Mouse (Mus musculus): Measurements from ENCODE around the gene Apln. TPM values are rescaled to one million over a fixed set of nuclear protein-coding genes. Genes with fewer than 3 reads are reported as not detected.

Gene Apln
- total and polyA plus RNA-seq, 3 experiments = 0.08 TPM; not detected in 2

- Histone ChIP-seq H3K27ac (ENCODE audit: control insufficient read depth, low read depth, low read length) (no peak overlapping the region), H3K4me3 (ENCODE audit: control insufficient read depth in 1 of 2, insufficient read depth in 1 of 2, low read depth in 2 of 2, low read length in 2 of 2) (no peak overlapping the region), H3K9ac (ENCODE audit: control insufficient read depth, low read depth, low read length, poor library complexity, severe bottlenecking) (no peak overlapping the region), H3K79me2 (ENCODE audit: control insufficient read depth, insufficient read depth, low read length, poor library complexity) (no peaks in the 10 kb centered on the region), H3K27me3 (ENCODE audit: control insufficient read depth in 1 of 2, insufficient read depth in 2 of 2, low read length in 2 of 2) (peaks cover 0 to under 1% of the 10 kb centered on the region in 2 experiments; a peak in 1 of 4 replicates), H3K36me3 (ENCODE audit: control insufficient read depth in 1 of 2, insufficient read depth in 2 of 2, low read length in 2 of 2) (peaks cover 0 to 2% of the 10 kb centered on the region in 2 experiments; a peak in 1 of 4 replicates), H3K9me3 (replicated peaks; ENCODE audit: insufficient read depth, low read length) (no peaks in the 10 kb centered on the region), H3K4me1 (ENCODE audit: control insufficient read depth in 1 of 2, insufficient read depth in 2 of 2, low read length in 2 of 2) (peaks cover 2 to 5% of the 10 kb centered on the region in 2 experiments; a peak in 1 of 4 replicates)
- no peak for DNase-seq (ENCODE audit: low read depth, low spot score)
- no peak for TF ChIP-seq TAL1 (IDR thresholded peaks at IDR 0.05; ENCODE audit: low read length)
- no peak for TF ChIP-seq HCFC1 (IDR thresholded peaks at IDR 0.05; ENCODE audit: low read depth, low read length)
- TF ChIP-seq NELFE (IDR thresholded peaks at IDR 0.05; ENCODE audit: low read depth, low read length) = no peak
- TF ChIP-seq TCF12 (IDR thresholded peaks at IDR 0.05; ENCODE audit: low read depth, low read length) = no peak
- TF ChIP-seq MYC (IDR thresholded peaks at IDR 0.05; ENCODE audit: low read depth, low read length) = no peak
- TF ChIP-seq POLR2AphosphoS5 (IDR thresholded peaks at IDR 0.05; ENCODE audit: borderline replicate concordance, low read depth, low read length) = no peak
- TF ChIP-seq ZNF384 (IDR thresholded peaks at IDR 0.05; ENCODE audit: low read depth, low read length) = no peak
- TF ChIP-seq BHLHE40 (IDR thresholded peaks at IDR 0.05; ENCODE audit: borderline replicate concordance, low read depth, low read length) = no peak
- TF ChIP-seq ZMIZ1 (IDR thresholded peaks at IDR 0.05; ENCODE audit: low read depth, low read length) = no peak
- no peak for TF ChIP-seq SMC3 (IDR thresholded peaks at IDR 0.05; ENCODE audit: low read depth, low read length)
- TF ChIP-seq ZKSCAN1 (IDR thresholded peaks at IDR 0.05; ENCODE audit: low read depth, low read length) = no peak
- no peak for TF ChIP-seq SIN3A (IDR thresholded peaks at IDR 0.05; ENCODE audit: low read length)
- no peak for TF ChIP-seq MAX (IDR thresholded peaks at IDR 0.05; ENCODE audit: low read length)
- no peak for TF ChIP-seq POLR2A (IDR thresholded peaks at IDR 0.05; ENCODE audit: control insufficient read depth in 1 of 2, insufficient read depth in 1 of 2, low read depth in 1 of 2, low read length in 2 of 2, poor library complexity in 1 of 2)
- TF ChIP-seq GABPA (IDR thresholded peaks at IDR 0.05; ENCODE audit: low read depth, low read length) = no peak
Observed at GRCm38 (mm10) chrX:47977078-47977477, 57.6 kb downstream of the Apln start.

GRCm38 (mm10) chrX:47976551-47976950 is 58.1 kb downstream of the Apln start:
- peak; percentile 86 for DNase-seq (ENCODE audit: low read depth, low spot score)
- peaks cover 0 to 2% of the 10 kb centered on the region in 2 experiments; a peak in 1 of 4 replicates for H3K36me3 ChIP-seq (ENCODE audit: control insufficient read depth in 1 of 2, insufficient read depth in 2 of 2, low read length in 2 of 2)
- TF ChIP-seq BHLHE40 (IDR thresholded peaks at IDR 0.05; ENCODE audit: borderline replicate concordance, low read depth, low read length) (no peak), MEF2A (IDR thresholded peaks at IDR 0.05; ENCODE audit: extremely low read depth, insufficient replicate concordance, low read depth, low read length, poor library complexity, severe bottlenecking) (no peak), MYB (IDR thresholded peaks at IDR 0.05; ENCODE audit: low read depth, low read length) (no peak), JUND (IDR thresholded peaks at IDR 0.05; ENCODE audit: low read depth, low read length) (peak; percentile 68; the same call in 1 of the 2 replicates), EP300 (IDR thresholded peaks at IDR 0.05; ENCODE audit: low read depth in 1 of 2, low read length in 2 of 2) (peak in 1 of 2 experiments; percentile 30; a peak in 1 of 4 replicates), ETS1 (IDR thresholded peaks at IDR 0.05; ENCODE audit: low read depth, low read length) (peak; percentile 84)
- H3K4me3 ChIP-seq (ENCODE audit: control insufficient read depth in 1 of 2, insufficient read depth in 1 of 2, low read depth in 2 of 2, low read length in 2 of 2) = no peak overlapping the region
- H3K27me3 ChIP-seq (ENCODE audit: control insufficient read depth in 1 of 2, insufficient read depth in 2 of 2, low read length in 2 of 2) = no peaks in the 10 kb centered on the region
- no peaks in the 10 kb centered on the region for H3K79me2 ChIP-seq (ENCODE audit: control insufficient read depth, insufficient read depth, low read length, poor library complexity)
- no peak overlapping the region for H3K9ac ChIP-seq (ENCODE audit: control insufficient read depth, low read depth, low read length, poor library complexity, severe bottlenecking)
- no peak overlapping the region for H3K27ac ChIP-seq (ENCODE audit: control insufficient read depth, low read depth, low read length)
- peaks cover 2 to 5% of the 10 kb centered on the region in 2 experiments; a peak in 1 of 4 replicates for H3K4me1 ChIP-seq (ENCODE audit: control insufficient read depth in 1 of 2, insufficient read depth in 2 of 2, low read length in 2 of 2)
- no peaks in the 10 kb centered on the region for H3K9me3 ChIP-seq (replicated peaks; ENCODE audit: insufficient read depth, low read length)

Other genes starting within 250 kb of the Apln start
- not detected in 2 replicates for gene Smarca1, start 141.9 kb downstream of the Apln start, total RNA-seq (2012; rRNA removed)
- gene Smarca1, start 141.9 kb downstream of the Apln start, polyA plus RNA-seq (2012; ENCODE audit: insufficient read depth in 1 of 2, insufficient read length in 2 of 2, low read depth in 1 of 2, low replicate concordance in 2 of 2, missing spikeins in 1 of 2) = not detected
- 6.4 and 7.2 TPM in 2 replicates for gene Ocrl, start 122.5 kb downstream of the Apln start, total RNA-seq (2012; rRNA removed)
- gene Ocrl, start 122.5 kb downstream of the Apln start, polyA plus RNA-seq (2012; ENCODE audit: insufficient read depth in 1 of 2, insufficient read length in 2 of 2, low read depth in 1 of 2, low replicate concordance in 2 of 2, missing spikeins in 1 of 2) = 10 to 100 TPM in 1 of 2 experiments, not detected in 1; 22.2 TPM
- 0.31 and 0.62 TPM in 2 replicates for gene Xpnpep2, start 73.9 kb upstream of the Apln start, total RNA-seq (2012; rRNA removed)
- 1 to 10 TPM in 1 of 2 experiments, not detected in 1; 1.9 TPM for gene Xpnpep2, start 73.9 kb upstream of the Apln start, polyA plus RNA-seq (2012; ENCODE audit: insufficient read depth in 1 of 2, insufficient read length in 2 of 2, low read depth in 1 of 2, low replicate concordance in 2 of 2, missing spikeins in 1 of 2)
- 0.31 and 0.56 TPM in 2 replicates for gene Sash3, start 111.6 kb upstream of the Apln start, total RNA-seq (2012; rRNA removed)
- 1 to 10 TPM in 1 of 2 experiments, not detected in 1; 1.2 TPM for gene Sash3, start 111.6 kb upstream of the Apln start, polyA plus RNA-seq (2012; ENCODE audit: insufficient read depth in 1 of 2, insufficient read length in 2 of 2, low read depth in 1 of 2, low replicate concordance in 2 of 2, missing spikeins in 1 of 2)
- gene Zdhhc9, start 174.0 kb upstream of the Apln start, total RNA-seq (2012; rRNA removed) = 2.0 and 2.3 TPM in 2 replicates
- 10 to 100 TPM in 1 of 2 experiments, 1 to 10 TPM in 1; 8.3 to 51.7 TPM for gene Zdhhc9, start 174.0 kb upstream of the Apln start, polyA plus RNA-seq (2012; ENCODE audit: insufficient read depth in 1 of 2, insufficient read length in 2 of 2, low read depth in 1 of 2, low replicate concordance in 2 of 2, missing spikeins in 1 of 2)
- gene Utp14a, start 222.0 kb upstream of the Apln start, total RNA-seq (2012; rRNA removed) = 64.3 and 69.7 TPM in 2 replicates
- gene Utp14a, start 222.0 kb upstream of the Apln start, polyA plus RNA-seq (2012; ENCODE audit: insufficient read depth in 1 of 2, insufficient read length in 2 of 2, low read depth in 1 of 2, low replicate concordance in 2 of 2, missing spikeins in 1 of 2) = 10 to 100 TPM in 1 of 2 experiments, not detected in 1; 53.6 TPM